Mouse (Mus musculus) testis, adult 2 months (tissue): ENCODE data around the gene Mgrn1.

Source experiments
- CTCF ChIP-seq: fragments of 200-500 bp; IDR thresholded peaks from 2 replicates; pipeline ENCODE4 v1.5.1; 2012; ENCODE audit warnings: low read depth, mild to moderate bottlenecking, inconsistent platforms, low read length, moderate library complexity; ENCODE audit not compliant: control insufficient read depth, insufficient read depth, insufficient replicate concordance
- POLR2A ChIP-seq: fragments of 200-500 bp; IDR thresholded peaks from 2 replicates; pipeline ENCODE4 v1.6.1; 2012; ENCODE audit warnings: low read depth, mild to moderate bottlenecking, inconsistent platforms, low read length, moderate library complexity; ENCODE audit not compliant: control insufficient read depth

- TF ChIP-seq CTCF (no peak), POLR2A (no peak)
Measured at GRCm38 (mm10) chr16:4848090-4848489, 38.0 kb upstream of the Mgrn1 start.
